Mouse (Mus musculus) heart, adult 18-20 months (tissue): ENCODE results near the gene Ak3. TPM values are rescaled to one million over a fixed set of nuclear protein-coding genes. Genes with fewer than 3 reads are reported as not detected.
A peak's percentile ranks its signal among the peaks of the same experiment; 100 is the strongest.
"Not testable (repeated sequence)": the region's sequence is repeated elsewhere in the genome, so short reads cannot be mapped to it uniquely, and the experiment has no call there.

Experiments used
- DNase-seq, 2 experiments: peaks; one replicate each; pipeline ENCODE4 v3.0.0; 2021 to 2022; ENCODE audit warnings: mixed read lengths in 1 of 2
- total RNA-seq, 2 experiments: library from RNA; stranded (reverse); gene quantifications; 2 replicates each; pipeline ENCODE4 v1.2.3; 2021

Gene Ak3
- total RNA-seq, 2 experiments from 2014 or later = 90.8 TPM

DNA sequence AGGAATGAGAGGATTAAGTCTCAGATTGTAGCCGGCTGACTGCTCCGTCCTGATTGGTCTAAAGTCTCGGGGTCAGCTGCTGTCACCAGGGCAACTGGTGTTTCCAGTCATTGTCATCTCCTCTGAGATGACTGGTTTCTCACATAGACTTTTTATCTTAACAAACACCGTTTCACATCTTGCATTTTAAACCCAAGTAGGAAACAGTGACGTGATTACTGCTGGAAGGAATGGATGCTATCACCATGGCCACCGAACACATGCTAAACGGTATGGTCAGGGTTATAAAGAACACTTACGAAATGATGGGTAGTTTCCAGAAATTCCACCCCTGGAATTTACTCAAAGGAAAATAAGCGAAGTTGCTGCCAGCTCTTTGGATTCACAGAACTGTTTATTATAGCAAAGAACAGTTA lies 3.4 kb downstream of the Ak3 start:
- no peak for DNase-seq

DNA sequence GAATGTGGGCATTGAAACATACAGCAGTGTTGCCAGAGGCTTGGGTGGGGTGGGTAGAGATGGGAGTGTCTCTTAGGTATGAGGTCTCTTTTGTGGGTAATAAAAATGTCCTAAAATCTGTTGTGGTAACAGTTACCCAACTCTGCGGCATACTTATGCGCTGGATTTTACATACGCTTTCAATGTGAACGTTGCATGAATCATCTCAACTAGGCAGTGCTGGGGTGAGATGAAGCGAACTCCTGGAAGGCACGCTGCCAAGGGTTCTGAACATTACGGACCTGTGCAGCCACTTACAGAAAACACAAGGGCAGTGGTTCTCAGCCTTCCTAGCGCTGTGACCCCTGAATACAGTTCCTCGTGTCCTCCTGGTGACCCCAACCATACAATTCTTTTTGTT lies 5.1 kb downstream of the Ak3 start:
- no peak for DNase-seq

DNA sequence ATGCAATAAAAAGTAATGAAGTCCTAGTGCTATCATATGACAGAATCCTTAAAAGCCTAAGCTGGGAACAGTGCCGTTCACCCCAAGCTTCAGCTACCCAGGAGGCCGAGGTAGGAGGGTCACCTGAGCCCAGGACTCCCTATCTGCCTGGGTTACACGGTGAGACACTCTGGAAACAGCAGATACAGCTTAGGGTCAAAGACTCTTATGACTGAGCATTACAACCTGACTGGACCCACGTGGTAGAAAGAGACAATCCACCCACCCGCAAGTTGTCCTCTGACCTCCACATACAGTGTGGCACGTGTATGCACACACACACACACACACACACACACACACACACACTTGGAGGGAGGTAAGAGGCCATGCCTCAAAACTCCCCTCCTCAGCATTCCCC lies 5.6 kb downstream of the Ak3 start:
- no peak for DNase-seq

DNA sequence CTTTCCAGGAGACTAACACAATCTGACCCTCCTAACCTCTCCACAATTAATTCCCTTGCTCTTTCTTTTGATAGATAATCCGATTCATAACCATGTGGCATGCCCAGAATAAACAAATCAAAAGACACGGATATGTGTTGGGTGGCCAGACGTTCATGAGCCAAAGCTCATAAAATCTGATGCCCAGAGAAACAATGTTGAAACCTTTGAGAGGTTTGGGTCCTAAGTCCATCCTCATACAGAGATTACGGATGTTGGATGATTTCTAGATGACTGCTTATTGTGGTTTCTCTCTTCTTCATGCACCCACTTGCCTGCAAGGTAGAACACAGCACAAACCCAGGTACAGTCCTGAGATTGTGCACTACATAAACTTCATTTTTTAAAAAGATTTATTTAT lies 7.6 kb downstream of the Ak3 start:
- DNase-seq = no peak

DNA sequence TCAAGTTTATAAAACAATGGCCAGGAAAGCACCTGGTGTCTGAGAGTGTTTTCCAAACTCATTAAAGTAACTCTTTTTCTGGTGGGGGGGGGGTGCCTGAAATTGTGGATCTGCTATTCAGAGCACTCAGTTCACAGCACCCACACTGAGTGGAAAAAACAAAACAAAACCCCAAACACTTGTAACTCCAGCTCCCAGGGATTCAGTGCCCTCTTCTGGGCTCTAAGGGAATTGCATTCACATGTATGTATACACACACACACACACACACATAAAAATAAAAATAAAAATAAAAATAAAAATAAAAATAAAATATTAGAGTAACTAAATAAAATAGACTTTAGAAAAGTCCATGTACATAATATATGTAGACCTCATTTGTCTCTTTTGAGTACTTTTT lies 8.4 kb downstream of the Ak3 start:
- no peak for DNase-seq

DNA sequence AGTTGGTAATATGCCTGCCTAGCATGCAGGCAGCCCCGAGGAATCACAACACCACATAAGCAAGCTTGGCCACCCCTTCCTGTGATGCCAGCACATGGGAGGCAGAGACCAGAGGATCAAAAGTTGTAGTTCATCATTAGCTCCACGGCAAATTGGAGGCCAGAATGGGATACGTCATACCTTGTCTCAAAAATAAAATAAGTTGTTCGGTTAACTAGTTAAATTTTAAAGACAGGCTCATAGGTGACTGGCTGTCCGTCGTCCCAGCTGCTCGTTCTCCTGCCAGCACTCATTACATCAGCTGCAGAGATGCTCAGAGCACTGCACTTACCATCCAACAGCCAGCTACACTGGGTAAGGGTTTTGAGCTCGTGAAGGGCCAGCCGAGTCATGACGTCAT lies 10.2 kb downstream of the Ak3 start:
- no peak for DNase-seq

DNA sequence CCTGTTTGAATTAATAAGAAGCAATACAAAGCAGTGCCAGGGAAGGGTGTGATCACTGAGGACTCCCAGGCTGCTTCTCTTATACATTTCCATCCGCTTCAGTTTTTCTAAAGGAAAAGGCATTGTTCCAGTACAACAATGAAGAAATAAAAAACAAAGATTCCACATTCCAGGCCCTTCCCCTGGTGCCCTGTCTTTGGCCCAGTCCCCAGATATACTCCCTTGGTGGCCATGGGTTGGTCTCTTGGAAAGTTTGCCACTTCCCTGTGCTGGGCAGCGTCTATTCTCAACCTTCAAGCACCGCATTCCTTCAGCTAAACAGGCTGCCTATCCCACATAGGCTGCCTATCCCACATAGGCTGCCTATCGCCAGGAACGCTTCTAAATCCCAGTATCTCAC lies 10.7 kb downstream of the Ak3 start:
- no peak for DNase-seq

DNA sequence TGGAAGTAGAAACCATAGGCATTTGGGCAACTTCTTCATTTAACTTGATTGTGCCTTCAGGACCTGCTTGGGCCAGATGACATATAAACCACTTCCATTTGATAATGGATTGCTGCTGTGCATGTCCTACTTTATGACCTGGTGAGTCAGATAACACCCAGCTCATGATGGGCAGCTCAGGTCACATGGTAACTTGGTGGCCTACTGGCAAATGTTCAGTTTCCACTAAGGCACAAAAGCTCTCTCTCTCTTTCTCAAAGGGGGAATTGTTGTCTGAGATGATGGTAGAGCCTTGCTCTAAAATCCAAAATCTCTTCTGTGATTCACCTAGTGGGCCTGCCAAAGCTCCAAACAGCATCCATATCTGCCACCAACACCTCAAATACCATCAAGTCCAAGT lies 15.1 kb downstream of the Ak3 start:
- no peak for DNase-seq

DNA sequence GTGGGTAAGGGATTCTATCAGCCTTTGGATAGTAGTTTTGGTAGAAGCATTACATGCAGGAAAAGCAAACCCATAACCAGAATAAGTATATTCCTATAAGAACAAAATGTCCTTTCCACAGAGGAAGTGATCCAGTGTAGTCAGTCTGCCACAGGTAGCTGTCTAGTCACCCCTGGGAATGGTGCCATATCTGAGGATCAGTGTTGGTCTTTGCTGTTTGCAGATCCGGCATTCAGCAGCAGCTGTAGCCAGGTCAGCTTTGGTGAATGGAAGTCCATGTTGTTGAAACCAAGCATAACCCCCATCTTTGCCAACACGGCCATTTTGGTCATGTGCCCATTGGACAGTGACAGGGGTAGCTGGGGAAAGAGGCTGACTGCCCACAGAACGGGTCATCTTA lies 16.0 kb downstream of the Ak3 start:
- no peak for DNase-seq

DNA sequence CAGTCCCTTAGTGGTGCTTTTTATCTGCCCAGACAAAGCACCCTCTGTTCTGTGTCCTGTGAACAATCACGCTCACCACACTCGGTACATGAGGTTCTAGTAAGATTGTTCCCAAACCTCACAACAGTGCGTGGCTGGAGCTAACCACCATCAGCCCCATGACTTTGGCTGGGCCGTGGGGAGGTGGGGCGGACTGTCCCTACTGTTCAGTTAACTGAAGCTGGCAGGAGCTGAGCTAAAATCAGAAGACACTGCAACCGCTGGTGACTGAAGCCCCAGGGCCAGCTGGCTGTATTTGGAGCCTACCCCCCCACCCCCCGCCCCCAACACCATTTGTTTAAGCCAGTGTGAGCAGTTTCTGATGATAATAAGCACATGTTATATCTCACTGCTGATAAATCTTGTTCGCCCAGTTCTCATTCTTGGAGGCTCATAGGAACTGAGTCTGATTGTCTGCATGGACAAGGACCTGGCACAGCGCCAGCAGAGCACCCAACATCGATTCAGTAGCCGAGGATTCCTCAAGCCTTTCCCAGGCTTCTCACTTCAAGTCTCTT lies 23.3 kb downstream of the Ak3 start:
- peak; percentile 65 to 77 for DNase-seq

DNA sequence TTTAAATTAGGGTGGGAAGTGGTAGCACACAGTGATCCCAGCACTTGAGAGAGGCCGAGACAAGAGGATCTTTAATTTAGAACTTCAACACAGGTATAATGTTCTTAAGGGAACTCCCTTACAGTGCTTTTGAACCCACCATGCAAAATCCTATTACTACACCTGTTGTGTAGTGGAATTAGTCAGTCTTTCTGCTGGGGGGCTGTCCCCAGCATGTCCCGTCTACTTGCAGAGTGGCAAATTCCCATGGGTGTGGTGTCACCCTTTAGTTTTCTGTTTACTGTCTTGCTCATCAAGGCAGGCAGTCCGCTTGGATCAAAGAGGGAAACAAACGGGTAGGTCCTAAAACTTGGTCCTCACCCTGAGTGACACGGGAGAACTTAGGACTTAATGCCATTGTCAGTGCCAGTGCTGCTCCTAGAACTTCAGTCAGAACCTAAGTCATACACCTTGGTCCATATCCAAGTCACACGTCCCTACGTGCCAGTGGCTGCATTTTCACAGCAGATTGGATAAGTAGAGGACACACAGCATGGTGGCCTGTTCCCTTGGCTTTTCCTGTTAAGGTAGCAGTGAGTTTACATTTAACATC lies 25.9 kb downstream of the Ak3 start:
- DNase-seq = no peak

DNA sequence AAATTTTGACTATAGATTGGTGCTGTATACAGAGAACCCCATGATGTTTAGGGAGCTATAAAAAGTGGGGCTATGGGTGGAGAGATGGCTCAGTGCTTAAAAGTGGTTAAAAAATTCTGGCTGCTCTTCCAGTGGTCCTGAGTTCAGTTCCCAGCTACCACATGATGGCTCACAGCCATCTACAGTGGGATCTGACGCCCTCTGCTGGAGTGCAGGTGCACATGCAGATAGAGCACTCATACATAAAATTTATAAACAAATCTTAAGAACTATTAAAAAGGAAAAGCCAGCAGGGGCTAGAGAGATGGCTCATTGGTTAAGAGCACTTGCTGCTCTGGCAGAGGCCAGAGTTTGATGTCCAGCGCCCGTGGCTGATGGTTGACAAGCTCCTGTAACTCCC lies 28.1 kb downstream of the Ak3 start:
- no peak for DNase-seq

DNA sequence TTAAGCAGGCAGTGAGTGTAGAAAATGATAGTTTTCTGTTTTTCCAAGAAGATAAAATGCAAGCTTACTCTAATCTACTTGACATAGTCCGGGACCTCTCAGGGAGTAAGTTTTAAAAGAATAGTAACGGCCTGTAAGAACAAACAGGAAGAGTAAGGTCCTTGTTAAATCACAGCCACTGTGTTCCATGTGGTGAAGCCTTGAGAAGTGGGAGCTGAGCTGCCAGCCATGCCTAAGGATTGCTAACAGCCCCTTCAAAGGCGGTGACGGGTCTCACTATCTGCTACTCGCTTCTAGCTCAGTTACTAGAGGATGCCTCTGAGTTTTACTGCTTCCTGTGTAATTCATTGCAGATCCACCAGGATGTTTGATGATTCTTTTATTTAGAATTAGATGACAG lies 31.0 kb downstream of the Ak3 start:
- DNase-seq = no peak

DNA sequence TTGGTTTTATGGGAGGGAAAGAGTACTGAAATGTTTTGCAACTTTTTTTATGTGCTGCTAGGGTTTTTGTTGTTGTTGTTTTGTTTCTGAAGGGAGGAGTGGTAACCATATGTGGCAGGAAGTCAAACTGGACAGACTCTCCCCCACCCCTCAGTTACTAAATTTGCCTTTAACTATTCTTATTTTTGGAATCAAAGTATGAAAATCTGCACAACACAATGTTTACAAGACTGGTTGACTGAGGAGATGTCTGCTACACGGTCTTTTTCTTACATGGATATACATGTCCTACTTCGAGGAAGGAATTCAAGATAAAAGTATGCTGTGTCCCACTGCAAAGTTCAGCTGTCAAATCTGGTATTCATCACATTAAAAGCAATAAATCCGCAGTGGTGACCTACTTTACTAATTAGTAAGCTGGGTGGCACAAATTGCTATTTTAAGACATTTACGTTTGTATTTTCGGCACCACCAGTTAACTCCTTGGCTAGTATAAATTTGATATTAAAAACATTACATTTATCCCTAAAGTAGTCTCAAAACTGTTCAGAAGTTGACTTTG lies 31.5 kb downstream of the Ak3 start:
- DNase-seq = no peak

DNA sequence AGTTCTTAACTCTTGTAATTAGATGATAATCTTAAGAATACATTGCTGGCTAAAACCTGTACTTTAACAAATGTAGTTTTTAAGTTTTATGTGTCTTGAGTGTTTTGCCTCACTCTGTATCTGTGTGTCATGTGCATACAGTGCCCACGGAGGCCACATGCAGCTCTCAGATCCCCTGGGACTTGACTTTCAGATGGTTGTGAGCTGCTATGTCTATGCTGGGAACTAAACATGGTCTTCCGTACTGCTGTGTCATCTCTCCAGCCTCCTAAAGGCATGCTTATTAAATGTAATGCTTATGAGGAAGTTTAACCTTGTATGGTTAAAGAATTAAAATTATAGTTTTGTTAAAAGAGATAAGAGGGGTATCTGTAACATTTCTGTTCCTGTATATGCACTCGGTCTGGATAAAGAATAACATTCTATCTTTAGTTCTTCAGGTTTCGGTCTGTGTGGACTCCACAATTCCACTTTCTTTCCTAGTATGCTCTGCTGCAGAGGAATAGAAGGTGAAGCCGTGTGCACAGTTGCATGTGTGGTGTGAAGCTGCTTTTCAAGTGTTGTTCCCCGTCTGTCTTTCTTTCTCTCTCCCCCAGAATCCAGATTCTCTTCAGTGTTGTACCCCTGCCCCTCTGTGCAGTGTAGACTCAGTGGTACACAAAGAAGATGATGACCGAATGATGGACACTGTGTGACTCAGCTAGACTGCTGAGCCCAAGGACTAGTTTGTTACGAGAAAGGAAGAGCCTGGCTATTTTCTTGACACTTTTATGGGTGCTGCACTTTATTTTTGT lies 32.2 kb downstream of the Ak3 start:
- no peak for DNase-seq

DNA sequence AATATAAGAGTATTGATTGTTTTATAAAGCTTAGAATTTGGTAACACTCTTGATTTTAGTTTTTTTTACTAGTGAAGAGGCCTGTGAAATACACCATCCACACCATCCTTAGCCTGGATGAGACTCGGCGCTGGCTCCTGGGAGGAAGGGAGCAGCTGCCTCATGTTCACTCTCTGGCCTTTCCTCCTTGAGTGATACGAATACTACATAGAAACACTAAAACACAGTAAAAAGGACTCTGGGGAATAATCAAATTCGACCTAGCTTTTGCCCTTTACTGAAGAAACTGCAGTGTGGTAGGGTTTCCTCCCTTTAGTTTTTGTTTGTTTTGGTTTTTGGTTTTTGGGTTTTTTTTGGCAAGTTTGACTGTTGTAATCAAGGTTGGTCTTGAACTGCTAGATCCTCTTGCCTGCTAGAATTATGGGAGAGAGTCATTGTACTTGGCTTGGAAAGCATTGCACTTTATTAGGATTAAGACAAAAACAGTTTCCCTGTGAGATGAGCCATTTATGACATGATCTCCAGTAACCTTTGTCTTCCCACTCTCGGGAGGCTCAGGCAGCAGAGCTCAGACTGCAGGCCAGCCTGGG lies 33.2 kb downstream of the Ak3 start:
- no peak for DNase-seq

DNA sequence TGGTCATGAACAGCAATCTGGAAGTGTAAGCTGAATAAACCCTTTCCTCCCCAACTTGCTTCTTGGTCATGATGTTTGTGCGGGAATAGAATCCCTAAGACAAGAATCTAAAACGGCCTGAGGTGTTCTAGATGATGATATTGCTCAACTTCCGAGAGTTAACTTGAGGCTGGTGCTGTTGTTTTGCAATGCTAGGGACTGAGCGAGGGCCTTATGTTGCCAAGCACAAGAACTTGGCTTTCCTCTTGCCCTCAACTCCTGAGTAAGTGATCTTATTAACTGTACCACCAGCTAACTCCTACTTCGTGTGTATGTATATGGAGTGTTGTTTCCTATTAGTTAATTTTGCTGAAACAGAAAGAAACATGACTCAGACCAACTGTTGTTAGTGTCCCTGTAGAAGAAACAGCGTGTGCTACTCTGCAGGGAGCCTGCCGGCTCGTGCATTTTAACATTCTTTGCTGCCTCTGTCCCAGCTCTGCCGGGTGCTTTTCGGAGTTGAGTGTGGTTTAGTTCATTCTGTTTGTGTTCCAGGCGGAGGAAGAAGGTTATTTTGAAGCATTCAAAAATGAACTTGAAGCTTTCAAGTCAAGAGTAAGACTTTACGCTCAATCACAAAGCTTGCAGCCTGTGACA lies 36.3 kb downstream of the Ak3 start:
- DNase-seq = no peak

DNA sequence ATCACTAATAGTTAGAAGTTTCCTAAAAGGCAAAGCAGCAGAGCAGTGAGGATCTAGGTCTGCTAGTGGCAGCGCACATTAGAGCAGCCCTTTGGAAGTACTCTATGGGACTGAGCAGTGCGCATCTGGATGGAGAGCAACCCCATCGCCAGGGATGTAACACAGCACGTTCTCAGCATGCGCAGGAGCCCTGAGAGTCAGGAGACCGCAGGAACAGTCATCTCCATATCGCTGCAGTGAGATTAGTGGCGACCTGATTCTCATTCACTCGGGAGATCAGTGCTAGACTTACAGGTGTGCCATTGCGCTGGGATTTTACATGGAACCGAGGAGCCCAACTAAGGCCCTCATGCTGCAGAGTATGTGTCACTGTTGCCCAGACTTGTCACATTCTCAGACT lies 38.7 kb downstream of the Ak3 start:
- DNase-seq = no peak

DNA sequence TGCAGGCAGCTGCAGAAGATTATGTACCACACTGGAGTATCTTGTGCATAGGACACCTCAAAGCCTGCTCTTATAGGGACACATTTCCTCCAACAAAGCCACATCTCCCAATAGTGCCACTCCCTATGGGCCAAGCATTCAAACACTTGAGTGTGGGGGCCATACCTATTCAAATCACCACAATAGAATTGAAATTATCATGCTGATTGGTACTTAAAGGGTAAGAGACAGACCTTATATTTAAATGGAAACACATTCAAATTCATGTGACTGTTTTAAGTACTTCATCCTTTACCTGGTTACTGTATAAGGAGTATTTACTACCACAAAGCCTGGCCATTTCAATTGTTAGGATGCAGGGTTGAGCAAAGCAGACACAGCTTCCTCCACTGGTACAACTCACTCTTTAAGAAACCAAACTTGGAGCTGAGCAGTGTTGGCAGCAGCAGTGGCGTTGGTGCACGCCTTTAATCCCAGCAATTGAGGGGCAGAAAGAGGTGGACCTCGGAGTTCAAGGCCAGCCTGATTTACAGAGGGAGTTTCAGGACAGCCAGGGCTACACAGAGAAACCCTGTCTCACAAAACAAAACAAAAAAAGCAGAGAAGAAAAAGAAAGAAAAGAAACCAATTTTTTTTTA lies 39.6 kb downstream of the Ak3 start:
- no peak for DNase-seq

DNA sequence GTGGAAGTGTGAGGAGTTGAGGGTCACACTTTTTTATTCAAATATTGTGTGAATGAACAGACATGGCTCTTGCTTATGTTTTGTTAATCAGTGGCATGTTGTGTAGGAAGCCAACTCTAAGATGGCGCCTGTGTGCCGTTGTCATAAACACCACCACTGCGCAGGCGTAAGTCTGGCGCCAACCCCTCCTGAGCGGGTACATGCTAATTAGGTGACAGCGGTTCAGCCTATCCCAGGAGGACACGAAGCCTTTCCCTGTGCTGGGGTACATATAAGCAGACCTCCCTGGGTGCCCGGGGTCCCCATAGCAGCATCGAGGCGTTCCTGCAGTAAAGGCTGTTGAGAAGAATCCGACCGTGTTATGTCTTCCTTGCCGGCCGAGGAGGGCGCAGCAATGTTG lies 47.4 kb downstream of the Ak3 start:
- DNase-seq = not testable (repeated sequence)

DNA sequence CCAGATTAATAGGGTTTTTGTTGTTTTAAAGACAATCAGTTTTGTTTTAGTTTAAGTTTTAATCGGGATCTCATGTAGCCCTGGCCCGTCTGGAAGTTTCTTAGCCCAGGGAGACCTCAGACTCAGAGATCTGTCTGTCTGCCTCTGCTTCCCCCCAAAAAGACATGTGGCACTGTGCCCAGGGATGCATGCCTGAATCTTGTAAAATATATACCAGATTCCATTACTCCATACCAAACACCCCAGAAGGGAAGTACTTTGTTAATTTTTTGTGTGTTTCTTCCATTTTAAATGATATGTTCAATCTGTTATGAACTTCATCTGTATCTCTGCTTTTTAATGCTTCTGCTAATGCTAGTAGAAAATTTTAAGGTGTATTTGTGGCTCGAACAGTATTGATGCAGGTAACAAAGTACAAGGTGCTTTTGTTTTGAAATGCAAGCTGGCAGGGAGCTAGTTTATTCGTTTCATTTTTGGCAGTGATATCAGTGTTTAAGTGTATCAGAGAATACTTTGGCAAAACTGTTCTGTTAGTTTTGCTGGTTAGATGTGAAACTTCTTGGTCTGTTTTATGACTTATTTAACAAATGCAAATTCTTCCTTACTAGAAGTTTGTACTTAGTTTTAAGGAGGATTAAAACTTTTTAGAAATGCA lies 49.7 kb downstream of the Ak3 start:
- no peak for DNase-seq

DNA sequence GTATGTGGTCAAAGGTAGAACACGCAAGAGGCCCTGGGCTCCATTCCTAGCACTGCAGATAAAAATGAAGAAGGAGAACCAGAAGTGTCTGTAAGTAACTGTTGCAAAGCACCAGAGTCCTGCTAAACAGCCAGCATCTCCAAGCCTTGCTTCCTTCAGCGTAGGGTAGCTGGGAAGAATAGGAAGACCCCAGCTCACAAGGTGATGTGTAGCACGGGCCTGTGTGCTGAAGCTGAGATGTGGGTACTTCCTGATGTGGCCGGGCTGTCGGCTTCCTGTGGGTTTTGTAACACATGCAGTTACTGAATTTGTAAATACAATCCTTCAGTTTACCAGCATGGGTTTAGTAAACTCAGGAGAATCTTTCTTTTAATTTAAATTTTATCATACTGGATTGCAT lies 52.4 kb downstream of the Ak3 start:
- no peak for DNase-seq
